Mouse (Mus musculus): Measurements from ENCODE around the gene Igsf8.

Igsf8 gene

GRCm38 (mm10) chr1:172273386-172273785, 11.9 kb downstream of the Igsf8 start:
- DNase-seq (ENCODE audit: low read depth), result no peak

GRCm38 (mm10) chr1:172274116-172274515, 12.7 kb downstream of the Igsf8 start:
- no peak for DNase-seq (ENCODE audit: low read depth)

- DNase-seq (ENCODE audit: low read depth), result no peak
These were observed 13.1 kb downstream of the Igsf8 start for GRCm38 (mm10) chr1:172274547-172274946.

- DNase-seq (ENCODE audit: low read depth), result peak; percentile 74
These were observed 15.7 kb downstream of the Igsf8 start for GRCm38 (mm10) chr1:172277172-172277571.

DNA sequence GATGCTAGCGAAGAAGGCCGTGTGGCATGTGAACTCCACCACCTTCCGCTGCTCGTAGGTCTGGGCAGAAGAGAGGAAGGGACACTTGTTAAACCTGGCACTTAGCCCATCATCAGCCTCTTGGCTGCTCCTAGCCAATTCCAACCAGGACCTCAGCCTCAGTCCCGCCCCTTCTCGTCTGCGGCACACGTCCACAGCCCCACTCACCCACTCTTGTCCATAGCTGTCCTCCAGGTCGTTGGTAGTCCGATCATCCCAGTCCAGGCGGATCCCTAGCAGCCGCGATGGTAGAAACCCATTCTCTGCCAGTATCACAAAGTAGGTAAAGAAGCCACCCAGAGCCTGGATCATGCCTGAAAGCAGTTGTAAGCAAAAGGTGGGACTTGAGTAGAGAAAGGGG, 16.9 kb downstream of the Igsf8 start:
- peak; percentile 18 for DNase-seq (ENCODE audit: low read depth)

DNA sequence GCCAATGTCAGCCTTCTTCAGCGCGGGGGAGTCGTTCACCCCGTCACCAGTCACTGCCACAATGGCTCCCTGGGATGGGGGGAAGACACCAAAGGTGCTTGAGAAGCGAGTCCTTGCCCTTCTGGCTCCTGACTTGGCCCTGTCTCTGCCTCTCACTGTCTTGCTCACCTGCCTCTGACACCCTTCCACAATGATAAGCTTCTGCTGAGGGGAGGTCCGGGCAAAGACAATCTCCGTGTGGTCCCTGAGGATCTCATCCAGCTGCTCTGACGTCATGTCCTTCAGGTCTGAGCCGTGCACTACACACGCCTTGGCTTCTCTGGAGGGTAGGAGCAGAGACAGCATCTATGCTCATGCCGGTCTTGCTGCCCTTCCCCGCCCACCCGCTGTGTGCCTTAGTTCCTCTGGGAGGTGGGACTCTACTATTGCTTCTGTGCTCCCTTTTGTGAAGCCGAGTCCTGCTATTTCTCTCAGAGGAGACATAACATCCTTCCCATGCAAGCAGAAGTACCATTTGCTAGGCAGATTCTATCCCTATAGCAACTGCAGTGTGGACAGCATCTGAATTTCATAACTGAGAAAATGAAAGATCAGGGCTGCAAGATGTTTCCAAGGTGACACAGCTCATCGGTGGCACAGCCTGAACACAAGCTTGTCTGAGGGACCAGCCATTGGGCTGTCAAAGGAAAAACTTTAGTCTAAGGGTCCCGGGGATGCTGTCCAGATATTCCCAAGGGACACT, 18.5 kb downstream of the Igsf8 start:
- no peak for DNase-seq (ENCODE audit: low read depth)

DNA sequence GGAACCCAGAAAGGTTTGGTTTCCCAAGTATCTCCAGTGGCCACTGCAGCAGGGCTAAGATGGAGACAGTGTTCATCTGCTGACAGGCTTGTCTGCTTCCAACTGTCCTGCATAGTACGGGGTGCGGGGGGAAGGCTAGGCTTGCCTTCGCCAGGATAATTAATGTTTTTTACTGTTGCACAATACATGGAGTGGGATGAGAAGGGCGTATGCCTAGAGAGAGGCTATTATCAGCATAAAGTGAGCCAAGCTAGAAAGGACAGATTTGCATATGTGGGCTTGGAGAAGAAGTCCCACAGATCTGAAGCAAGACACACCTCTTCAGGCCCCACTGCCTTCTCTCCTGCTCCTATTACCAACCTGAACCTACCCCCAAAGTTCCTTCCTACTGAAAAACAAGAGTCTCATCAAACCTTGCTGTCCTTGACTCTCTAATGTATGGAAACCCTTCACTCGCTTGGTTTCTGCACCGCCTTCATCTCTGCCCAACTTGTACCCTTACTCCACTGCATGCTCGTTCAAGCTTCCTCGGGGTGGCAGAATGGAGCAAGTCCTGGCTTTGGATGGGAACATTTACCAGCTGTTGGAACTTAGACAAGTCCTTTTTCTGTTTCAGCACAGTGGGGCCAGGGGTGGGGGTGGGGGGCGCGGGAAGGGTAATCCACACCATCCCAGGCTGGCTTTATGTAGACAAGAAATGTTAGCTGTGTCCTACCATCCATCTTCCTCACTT, 20.2 kb downstream of the Igsf8 start:
- no peak for DNase-seq (ENCODE audit: low read depth)

- DNase-seq (ENCODE audit: low read depth), result no peak
These were observed 21.6 kb downstream of the Igsf8 start for GRCm38 (mm10) chr1:172283073-172283472.

GRCm38 (mm10) chr1:172284221-172284620, 22.8 kb downstream of the Igsf8 start:
- DNase-seq (ENCODE audit: low read depth), result no peak

DNA sequence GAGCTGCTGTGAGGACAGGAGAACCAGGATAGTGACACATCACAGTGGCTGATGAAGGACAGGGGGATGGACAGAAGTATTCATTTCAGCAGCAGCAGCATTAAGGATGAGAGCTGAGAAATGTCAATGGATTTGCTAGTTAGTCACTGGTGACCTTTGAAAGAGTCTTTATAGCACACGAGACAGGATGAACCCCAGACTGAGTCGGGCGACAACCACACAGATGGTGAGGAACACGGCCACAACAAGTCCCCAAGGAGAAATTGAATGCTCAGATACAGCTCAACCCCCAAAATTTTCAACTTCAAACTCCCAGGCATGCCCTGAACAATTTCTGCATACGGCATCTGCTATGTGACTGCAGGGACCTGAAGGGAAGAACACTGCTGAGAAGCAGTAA, 25.3 kb downstream of the Igsf8 start:
- no peak for DNase-seq (ENCODE audit: low read depth)

DNA sequence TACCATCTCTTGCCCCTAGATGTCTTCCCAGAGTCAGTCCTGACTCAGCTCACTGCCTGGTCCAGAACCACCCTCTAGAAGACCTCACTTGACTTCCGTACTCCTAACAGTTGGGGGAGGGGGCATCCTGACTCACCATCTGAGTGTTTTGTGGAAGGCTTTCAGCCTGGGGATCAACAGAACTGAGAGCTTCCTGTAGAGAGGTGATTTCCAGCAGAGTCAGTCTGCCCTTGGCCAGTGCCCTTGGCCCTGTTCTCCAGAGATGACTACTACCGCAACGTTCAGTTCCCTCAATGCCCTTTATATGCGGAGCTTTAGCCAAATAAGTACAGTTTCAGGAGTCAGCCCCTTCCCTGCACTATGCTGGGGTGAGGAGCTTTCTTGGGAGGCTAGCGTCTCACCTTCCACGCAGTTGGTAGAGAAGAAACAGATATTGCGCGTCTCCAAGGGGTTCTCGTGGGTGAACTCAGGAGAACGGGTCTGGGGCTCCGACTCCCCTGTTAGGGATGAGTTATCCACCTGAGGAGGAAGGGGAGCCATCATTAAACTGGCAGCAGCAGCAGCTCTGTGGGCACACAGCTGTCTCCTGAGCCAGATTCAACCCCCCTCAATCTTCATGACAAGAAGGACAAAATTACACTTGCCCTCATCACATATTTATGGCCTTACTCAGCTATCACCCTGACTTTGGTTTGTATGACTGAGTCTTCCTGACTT, 27.6 kb downstream of the Igsf8 start:
- no peak for DNase-seq (ENCODE audit: low read depth)

DNA sequence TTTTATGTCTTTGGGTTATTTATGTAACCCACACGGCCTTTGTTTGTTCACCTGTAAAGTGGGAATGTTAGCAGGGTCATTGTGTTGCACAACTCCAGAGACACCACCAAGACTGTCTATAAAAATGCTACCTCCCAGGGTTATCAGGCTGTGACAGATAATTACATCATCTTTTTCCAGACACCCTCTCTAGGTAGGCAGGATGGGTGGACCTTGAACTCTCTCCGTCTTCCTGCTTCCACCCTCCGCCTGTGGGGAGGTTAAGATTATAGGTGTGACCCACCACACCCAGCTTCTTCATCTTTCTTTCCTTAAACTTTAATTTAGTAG, 28.1 kb downstream of the Igsf8 start:
- no peak for DNase-seq (ENCODE audit: low read depth)

DNA sequence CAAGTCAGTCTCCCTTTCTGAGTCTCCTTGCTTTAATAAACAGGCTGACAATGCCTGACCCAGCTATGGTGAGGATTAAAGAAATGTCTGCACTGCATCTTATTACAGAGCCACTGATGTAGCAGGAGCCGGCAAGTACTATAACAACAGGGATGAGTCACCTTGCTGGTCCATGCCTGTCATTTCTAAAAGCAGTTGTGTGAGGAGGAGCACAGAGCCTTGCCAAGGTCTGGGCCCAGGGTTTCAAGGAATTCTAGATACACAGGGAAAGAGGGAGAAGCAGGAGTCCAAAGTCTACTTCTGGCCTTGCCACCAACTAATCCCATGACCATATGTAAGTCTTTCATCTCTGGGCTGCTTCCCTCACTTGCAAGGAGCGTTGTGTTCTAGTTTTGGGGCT, 31.4 kb downstream of the Igsf8 start:
- DNase-seq (ENCODE audit: low read depth), result no peak

DNA sequence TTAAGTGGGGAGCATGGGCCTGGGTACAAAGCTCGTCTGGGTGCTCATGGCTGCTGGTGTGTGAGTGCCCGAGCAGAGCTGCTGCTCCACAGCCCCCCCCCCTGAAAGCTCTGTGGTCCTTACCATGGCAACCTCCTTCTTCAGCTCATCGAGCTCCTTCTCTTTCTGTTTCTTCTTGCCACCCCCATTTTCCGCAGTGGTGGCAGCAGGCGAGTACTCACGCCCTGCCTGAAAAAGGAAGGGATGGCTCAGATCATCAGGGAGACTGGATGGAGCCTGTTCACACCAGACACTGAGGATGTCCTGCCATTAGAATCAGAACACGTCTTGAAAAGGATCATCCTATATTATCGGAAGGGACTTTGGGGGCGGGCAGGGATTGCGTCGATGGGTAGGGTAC, 32.0 kb downstream of the Igsf8 start:
- no peak for DNase-seq (ENCODE audit: low read depth)

DNA sequence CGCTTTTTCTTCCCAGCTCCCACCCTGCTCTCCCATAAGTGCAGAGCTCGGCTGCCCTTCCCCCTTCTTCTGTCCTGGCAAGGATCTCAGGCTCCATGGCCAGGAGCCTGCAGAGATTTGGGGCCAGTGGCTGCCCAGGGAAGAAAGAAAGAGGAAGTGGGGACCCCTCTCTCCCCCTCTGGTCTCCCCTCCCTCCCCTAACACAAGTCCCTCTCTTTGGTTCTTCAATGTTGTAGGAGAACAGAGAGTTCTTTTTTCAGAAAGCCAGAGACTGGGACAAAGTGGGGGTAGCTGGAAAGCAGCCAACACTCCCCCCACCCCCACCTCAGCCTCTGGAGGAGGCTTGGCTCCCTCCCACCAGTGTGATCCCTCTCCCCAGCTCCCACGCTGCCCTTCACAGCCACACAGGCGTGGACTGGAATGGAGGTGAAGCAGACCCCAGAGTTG, 34.3 kb downstream of the Igsf8 start:
- DNase-seq (ENCODE audit: low read depth), result no peak

- DNase-seq (ENCODE audit: low read depth), result no peak
These were observed 35.5 kb downstream of the Igsf8 start for GRCm38 (mm10) chr1:172296816-172297510.

DNA sequence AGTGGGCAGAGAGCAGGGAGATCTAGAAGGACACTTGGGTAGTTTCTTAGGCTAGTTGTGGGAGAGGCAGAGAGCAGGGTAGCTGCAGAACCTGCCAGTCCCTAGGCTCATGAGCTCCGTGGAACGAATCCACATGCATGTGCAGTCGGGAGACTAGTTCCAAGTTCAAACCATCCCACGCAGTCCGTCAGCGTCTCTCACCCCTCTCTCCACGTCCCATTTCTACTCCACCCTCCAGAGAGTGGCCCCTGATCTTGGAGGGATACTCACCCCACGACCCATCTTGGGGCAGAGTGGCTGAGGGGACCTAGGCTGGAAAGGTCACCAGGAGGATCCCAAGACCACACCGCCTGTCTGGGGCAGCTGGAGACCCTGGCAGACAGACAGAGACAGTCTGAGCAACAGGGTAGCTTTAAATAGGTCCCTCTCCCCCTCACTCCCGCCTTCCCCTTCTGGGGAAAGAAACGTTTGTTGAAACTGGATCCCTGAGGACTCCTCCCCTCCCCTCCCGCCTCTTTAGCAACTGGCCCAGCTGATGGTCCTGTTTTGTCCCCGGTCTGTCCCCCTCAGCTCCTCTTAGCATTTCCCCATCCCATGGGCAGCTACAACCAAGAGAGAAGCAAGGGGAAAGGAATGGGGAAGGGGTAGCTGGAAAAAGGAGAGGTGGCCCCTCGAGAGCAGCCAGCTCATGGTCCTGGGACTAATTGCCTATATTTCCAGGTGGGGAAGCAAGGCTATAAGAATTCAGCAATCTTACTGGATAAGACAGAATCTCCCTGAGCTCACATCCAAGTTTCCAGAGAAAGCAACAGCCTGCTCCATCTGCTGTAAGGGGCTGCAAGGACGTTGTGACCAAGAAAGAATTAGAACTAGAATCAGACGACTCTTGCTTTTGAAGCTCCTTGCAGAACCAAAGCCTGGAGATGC, 36.4 kb downstream of the Igsf8 start, which contains the start of gene Atp1a2:
Gene Atp1a2 (minus strand): TSS at position 454 of the 927 bp plus-strand sequence.
- no peak for DNase-seq (ENCODE audit: low read depth)

- DNase-seq (ENCODE audit: low read depth), result no peak
These were observed 38.1 kb downstream of the Igsf8 start for GRCm38 (mm10) chr1:172299528-172299927.

DNA sequence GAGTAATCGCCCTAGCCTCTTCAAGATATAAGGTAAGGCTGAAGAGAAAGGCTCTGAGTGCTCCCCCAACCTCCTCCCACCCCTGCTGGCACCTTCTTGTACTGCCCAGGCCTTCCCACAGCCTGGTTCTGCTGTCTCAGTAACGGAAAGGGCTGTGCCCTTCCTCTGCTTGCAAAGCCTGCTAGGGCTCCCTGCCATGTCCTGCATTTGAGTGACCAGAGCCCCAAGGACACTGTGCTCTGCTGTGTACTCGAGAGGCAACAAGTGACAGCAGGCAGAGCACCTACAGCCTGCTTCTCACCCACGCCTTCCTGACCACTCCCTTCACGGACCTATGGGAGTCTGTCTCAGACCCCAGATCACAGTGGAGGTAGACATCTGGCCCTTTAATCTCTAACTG, 38.8 kb downstream of the Igsf8 start:
- no peak for DNase-seq (ENCODE audit: low read depth)

- no peak for DNase-seq (ENCODE audit: low read depth)
These were observed 39.7 kb downstream of the Igsf8 start for GRCm38 (mm10) chr1:172301180-172301579.

DNA sequence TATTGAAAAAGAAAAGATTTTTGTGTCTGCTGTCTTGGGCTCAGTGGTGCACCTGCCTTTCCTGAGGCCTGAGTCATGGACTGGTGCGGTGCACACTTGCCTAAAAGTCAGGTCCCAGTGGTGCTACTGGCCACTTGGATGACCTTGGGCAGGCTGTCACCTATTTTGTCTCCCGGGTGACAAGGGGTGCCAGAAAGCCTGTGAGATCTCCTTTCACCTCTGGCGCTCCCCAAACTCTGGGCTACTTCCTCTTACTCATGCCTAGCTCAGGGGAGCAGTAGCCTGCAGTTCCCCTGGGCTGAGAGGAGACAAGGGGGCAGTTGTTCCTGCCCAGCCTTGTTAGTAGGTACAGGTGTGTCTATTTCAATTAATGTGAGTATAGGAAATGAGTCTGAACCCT, 40.9 kb downstream of the Igsf8 start:
- peak; percentile 27 for DNase-seq (ENCODE audit: low read depth)
